Mouse (Mus musculus) CH12F3 (cell line): ENCODE data around the gene Cd3eap.

ENCODE experiments used
- in situ Hi-C: fragments of 300-500 bp; cut with MboI; formaldehyde crosslinking; loops from 2 replicates; pipeline ENCODE4 v1.14.3; 2020; ENCODE audit warnings: low sequenced_read_pairs

Gene Cd3eap

DNA sequence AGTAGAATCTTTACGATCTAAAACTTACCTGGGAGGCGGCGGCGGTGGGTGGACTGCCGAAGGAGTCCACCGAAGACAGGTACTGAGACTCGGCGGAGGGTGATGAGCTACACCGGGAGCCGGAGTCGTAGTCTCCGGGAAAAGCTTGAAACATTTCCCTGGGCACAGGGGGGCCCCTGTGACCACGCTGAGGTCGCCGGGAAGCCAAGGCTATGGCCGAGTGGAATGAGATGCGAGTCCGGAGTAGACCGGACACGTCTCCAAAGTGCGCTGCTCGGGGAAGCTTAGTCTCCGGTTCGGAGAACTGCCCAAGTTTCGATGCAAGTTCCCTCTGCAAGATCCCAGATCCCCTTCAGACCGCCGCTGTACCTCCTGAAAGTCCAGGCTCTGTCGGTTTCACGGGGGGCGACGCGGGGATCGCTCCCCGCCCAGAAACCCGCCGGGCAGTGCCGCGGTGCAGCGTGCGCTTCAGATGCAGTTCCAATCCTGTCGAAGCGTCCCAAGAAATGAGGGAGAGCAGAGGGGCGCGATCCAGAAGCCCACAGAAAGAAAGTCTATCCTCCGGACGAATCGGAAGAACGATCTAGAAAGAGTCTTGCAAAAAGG is 49.9 kb downstream of the Cd3eap start:
- in situ Hi-C loops = loop anchor here (5.0 kb wide), 1 partner anchor 33 kb away; the partner anchor contains the start of gene Ercc1

GRCm38 (mm10) chr7:19308454-19309277 is 50.6 kb downstream of the Cd3eap start:
- in situ Hi-C loops = loop anchor here (5.0 kb wide), 1 partner anchor 34 kb away; the partner anchor contains the start of gene Ercc1

DNA sequence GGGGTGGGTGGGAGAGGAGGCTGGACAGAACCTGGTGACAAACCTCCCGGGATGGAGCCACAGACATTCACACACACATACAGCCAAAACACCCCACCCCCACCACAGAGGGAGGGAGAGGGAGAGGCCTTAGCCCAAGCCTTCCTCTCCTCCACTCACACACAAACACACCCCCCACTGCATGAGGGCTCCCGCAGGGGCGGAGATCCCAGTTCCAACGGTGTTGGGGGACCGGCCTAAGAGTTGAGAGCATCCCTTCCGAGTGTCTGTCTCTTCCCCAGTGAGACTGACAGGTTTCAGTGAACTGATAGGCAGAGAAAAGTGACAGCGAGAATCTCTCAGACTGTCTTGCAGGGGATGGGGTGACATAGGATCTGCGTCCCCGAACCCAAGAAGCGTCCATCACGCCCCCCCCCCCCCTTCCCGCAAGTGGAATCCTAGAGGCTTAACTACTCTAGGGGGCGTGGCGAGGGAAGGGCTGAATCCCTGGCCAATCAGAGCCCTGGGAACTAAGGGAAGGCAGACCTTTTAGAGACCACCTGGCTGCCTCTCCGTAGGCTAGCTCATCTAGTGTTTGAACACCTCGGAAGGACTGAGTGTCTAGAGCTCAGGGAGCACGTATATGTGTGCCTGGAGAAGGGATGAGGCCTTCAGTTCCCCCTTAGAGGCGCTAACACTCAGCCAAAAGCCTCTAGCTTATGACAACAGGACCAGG is 51.4 kb downstream of the Cd3eap start:
- in situ Hi-C loops = loop anchor here (5.0 kb wide), 1 partner anchor 34 kb away; the partner anchor contains the start of gene Ercc1

DNA sequence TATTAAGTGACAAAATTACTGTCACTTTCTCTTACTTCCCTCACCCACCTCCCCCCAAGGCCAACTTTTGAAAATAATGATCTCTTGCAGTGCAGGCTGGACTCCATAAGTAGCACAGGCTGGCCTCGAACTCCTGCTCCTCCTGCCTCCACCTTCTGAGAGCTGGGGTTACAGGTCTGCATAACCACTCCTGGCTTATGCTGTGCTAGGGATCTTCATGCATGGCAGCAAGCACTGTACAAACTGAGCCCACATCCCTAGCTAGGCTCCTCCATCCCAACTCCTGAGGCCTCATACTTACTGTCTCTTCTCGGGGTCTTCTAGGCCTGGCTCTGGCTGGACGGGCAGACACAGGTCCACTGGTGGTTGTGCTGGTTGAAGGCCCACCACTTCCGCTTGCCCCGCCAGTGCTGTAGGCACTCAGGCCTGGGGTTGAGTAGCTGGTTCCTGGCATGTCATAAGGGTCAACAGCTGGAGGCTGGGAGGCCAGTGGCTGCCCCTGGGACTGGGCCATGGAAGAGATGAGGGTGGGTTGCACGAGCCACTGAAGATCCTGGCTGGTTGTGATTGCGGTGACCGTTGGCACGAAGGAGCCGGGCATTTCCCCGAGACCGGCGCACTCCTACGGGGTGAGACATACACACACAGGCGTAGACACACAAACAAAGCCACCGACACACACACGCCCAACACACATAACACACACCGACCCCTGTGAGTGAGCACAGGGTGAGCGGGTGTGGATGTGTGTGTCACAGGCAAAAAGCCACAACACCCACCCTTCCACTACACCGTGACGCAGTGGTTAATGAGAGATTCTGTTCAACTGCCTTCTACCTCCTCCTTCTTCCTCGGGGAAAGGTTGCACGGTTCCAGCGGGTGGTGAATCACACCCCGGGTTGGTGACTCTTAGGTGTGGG is 52.2 kb downstream of the Cd3eap start:
- in situ Hi-C loops = loop anchor here (5.0 kb wide), 1 partner anchor 35 kb away; the partner anchor contains the start of gene Ercc1
